Mouse (Mus musculus) olfactory bulb, adult 2 months (tissue): Measurements from ENCODE around the gene Pced1a.

Source experiments
- CTCF ChIP-seq: fragments of 200-500 bp; IDR thresholded peaks from 2 replicates; pipeline ENCODE4 v1.5.1; 2012; ENCODE audit warnings: low read depth, mild to moderate bottlenecking, low read length, moderate library complexity; ENCODE audit not compliant: insufficient read depth
- POLR2A ChIP-seq: fragments of 200-500 bp; IDR thresholded peaks from 2 replicates; pipeline ENCODE4 v1.6.1; 2012; ENCODE audit warnings: mild to moderate bottlenecking, low read depth, low read length, moderate library complexity; ENCODE audit not compliant: insufficient read depth

DNA sequence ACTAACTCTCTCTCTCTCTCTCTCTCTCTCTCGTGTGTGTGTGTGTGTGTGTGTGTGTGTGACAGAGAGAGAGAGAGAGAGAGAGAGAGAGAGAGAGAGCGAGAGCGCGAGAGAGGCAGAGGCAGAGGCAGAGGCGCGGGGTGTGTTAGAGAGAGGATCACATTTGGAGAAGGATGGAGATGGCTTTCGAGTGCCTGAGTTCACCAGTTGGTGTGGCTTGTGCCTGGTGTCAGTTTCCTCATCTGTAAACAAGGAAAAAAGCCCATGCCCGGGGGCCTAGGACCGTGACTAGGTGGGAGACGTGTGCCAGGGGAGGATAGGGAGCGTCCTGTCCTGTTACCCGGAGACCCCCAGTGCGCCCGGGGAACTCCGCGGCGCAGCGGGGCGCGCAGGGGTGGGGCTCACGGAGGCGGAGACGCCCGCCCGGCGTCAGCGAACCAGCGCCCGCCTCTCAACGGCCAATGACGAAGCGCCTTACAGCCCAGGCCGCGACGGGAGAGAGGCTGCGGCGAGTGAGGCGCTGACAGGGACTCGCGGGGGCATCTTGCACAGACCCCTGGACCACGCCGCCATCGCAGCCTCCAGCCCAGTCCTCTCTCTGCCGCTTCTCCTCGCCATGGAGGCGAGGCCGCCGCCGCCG is 25.4 kb upstream of the Pced1a start, which contains the start of gene Ptpra:
- TF ChIP-seq CTCF (no peak), POLR2A (peak; percentile 97)
